ENCODE assay signal across 20 mouse cellular contexts in genomic region chr10:105076892-105077291, GRCm38 (mm10).
"Had no signal": no experiment of that assay in that cellular context is flagged by ENCODE, and none has a peak within 500 bp of the region (broad histone marks: within the 10 kb centered on the region; RNA-seq: fewer than 3 reads in every experiment).

No protein-coding gene starts in this region.

- H3K4me3 ChIP-seq: layer of hippocampus, adult 2 months; limb, embryonic 10.5 days; limb, embryonic 13.5 days; liver, embryonic 12.5 days; liver, embryonic 15.5 days; lung, embryonic 15.5 days; megakaryocyte, embryonic 14.5 days; midbrain, embryonic 10.5 days; neural tube, embryonic 13.5 days had no signal

- DNase-seq: kidney, postnatal 25 days; layer of hippocampus, adult 9-11 months; liver; lung, adult 18-20 months; lung, postnatal 10 days; lung, postnatal 36 days; midbrain, embryonic 14.5 days; thymus, adult 2 months; thymus, postnatal 14 days; thymus, postnatal 4 days had no signal

- H3K36me3 ChIP-seq: limb, embryonic 10.5 days; limb, embryonic 13.5 days; liver, embryonic 12.5 days; liver, embryonic 15.5 days; lung, embryonic 15.5 days; midbrain, embryonic 10.5 days; neural tube, embryonic 13.5 days had no signal

- ATAC-seq: liver, embryonic 12.5 days had no signal

- H3K9me3 ChIP-seq: limb, embryonic 10.5 days; limb, embryonic 13.5 days; liver, embryonic 12.5 days; liver, embryonic 15.5 days; lung, embryonic 15.5 days; midbrain, embryonic 10.5 days; neural tube, embryonic 13.5 days had no signal

- H3K27ac ChIP-seq: kidney, postnatal 0 days; layer of hippocampus, adult 2 months; limb, embryonic 10.5 days; limb, embryonic 13.5 days; liver, embryonic 12.5 days; liver, embryonic 15.5 days; lung, embryonic 15.5 days; midbrain, embryonic 10.5 days; neural tube, embryonic 13.5 days had no signal

- H3K9ac ChIP-seq: limb, embryonic 13.5 days; liver, embryonic 12.5 days; liver, embryonic 15.5 days; lung, embryonic 15.5 days; neural tube, embryonic 13.5 days had no signal

- H3K4me2 ChIP-seq: limb, embryonic 13.5 days; liver, embryonic 12.5 days; liver, embryonic 15.5 days; lung, embryonic 15.5 days; neural tube, embryonic 13.5 days had no signal

- H3K27me3 ChIP-seq: limb, embryonic 13.5 days; liver, embryonic 12.5 days; liver, embryonic 15.5 days; lung, embryonic 15.5 days; megakaryocyte, embryonic 14.5 days; neural tube, embryonic 13.5 days had no signal

- H3K4me1 ChIP-seq: limb, embryonic 10.5 days; limb, embryonic 13.5 days; liver, embryonic 12.5 days; liver, embryonic 15.5 days; lung, embryonic 15.5 days; megakaryocyte, embryonic 14.5 days; midbrain, embryonic 10.5 days; neural tube, embryonic 13.5 days had no signal
